Mouse (Mus musculus): ENCODE measurements at regions not wholly inside any gene's neighbourhood (a gene's known extent, or its start where the extent isn't known, plus 50 kb on each side); places are given as distances from the start of the nearest gene placed in this dataset.
A peak's percentile ranks its signal among the peaks of the same experiment; 100 is the strongest.
"Not testable (repeated sequence)": the region's sequence is repeated elsewhere in the genome, so short reads cannot be mapped to it uniquely, and the experiment has no call there.

DNA sequence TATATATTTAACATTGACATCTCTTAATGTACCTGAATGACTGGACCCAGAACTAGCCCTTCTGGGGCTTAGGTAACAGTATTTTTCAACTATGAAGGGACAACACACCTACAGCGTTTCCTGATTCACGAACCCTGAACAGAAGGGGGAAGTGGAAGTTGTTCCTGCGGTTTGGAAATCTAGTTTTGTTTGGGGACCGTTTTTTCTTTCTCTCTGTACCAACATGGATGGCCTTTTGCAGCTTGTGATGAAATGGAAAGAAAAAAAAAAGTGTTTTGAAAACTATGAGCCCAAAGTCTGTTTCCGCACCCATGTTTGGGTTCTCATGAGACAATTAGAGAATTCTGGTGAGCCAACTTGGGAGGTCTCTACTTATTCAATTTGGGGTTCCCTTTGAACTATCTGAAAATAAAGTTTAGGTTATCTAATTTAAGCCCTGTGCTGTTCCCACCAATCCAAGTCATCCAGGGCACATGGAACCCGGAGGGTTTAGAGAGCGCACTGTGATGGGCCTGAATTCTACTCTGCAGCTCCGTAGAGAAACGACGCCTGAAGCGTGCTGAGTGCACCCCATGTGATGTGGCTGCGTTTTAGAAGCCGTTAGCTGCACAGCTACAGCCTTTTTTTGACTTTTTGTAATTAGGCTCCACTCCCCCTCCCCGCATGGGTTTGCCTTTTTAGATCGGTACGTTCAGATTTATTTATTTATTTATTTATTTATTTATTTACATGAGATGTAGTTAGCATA lies 137.0 kb upstream of the Rapgef5 start:
- no peak for DNase-seq

DNA sequence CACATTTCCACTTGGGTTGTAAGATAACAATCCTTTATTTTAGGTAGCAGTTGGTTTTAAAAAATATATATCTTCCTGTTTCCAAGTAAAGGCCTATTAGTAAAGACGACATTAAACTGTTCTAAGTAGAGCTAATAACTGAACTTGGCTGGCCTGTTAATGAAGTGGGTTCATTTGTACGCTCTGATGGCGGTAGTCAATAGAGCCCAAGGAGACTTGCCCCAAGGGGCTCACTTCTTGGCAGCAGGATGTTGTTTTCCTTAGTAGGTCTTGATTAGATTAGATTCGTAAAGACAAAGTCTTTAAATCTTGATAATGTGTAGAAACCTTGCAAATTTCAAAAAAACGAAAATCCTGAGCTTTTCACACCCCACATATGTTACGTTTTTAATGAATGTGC lies 135.4 kb upstream of the Rapgef5 start:
- DNase-seq, result no peak

DNA sequence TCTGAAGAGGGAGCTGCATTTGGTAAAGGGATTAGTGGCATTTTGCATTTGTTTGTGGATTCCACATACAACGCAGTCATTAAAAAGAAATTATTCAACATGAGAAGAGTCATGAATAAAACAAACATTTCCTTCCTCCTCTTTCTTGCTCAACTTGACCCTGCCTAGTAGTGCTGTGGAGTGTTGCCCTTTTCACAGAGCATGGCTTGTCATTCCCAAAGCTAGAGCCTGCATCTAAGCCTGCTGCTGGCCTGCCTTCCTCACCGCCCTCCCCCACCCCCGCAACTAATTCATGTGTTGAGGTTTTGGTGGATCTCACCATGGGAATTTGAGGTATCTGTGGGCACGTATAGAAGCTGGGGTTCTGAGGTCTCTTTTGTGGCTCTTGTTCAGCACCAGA lies 133.6 kb upstream of the Rapgef5 start:
- not testable (repeated sequence) for DNase-seq

DNA sequence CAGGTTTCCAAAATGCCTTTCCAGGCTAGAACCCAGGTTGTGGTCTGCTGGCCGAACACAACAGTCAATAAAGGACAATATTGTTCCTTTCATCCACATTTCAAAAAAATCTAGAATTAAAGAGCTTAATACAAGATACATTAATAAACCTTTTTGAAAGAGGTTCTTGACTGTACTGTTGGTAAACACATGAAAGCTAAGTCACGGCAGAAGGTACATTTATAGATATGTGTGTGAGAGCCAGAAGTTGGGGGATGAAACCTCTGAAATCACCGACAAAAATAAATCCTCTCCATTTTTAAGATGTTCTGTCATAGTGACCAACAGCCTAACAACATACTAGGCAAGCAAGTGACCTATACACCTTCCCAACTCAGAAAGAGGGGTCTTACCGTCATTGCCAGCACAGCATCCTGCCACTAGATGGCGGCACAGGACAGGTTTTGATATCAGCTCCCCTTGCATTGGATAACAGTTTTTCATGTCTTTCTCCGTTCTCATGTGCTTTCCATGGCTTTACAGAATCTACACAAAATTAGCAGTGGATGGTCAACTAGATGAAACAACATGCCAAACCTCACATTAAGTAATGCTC lies 131.1 kb upstream of the Rapgef5 start:
- DNase-seq, result peak; percentile 92

DNA sequence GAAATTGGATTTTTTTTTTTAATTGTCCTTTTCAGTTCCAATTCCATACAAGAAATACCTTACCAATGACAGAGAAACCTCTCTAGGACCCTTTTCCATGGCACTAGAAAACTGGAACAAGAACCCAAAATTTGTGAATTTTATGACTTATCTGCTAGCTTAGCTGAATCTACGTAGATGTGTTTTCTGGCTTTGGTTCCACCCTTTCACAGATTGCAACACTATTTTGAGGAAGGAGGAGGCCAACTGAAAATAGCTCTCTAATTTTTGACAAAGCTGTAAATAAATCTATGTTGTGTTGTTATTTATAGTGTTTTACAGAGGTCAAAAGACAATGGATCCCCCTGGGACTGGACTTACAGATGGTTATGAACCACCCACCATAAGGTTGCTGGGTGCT lies 130.6 kb upstream of the Rapgef5 start:
- DNase-seq, result no peak

DNA sequence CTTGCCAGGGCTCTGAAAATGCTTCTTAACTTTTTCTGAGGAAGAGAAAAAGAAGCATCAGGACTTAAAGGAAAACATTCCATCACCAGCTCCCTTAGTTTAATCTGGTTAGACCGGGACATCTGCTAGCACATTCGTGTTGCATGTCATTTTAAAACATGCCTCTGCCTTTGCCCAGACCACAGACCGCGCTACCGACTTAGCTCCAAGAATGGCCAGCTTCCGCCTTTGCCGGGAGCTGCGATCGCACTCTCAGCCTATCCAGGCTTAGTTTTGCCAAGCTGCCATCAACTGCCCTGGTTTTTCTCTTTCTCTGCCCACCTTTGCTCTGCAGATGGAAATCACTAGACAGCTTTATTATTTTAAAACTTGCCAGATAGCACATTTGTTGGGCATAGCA lies 129.3 kb upstream of the Rapgef5 start:
- no peak for DNase-seq

DNA sequence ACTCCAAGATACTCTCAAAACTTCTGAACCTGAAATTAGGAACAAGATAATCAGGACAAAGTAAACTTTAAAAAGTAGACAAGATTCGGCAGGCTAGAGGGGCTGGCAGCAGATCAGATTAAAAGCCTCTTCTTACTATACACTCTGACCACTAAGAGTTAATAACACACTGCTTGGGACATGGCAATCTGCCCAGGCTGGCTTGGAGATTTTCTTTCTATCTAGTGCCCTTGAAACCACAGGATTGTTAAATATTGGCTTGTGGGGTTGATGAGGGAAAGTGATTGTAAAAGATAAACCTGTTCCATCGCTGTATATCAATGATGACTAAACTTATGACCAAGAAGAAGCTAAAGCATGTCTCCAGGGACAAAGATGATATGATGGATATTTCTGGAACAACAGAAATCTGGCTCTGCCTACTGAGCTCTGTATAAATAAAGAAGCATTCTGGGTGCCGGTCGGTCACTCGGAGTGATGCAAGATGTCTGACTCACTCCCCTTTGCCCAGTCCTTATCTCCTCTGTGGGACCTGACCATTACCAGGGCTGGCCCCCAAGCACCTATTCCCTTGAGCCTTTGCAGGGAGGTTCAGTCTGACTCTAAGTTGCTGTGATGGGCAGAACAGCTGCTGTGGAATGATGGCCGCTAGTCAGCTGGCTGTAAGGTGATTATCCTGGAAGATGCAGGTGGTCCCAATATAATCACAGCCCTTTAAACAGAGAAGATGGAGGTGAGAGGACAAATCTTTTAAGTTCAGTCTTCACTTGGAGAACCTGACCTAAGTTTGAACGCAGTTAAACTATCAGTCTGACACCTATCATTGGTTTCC lies 126.5 kb upstream of the Rapgef5 start:
- DNase-seq, result peak; percentile 53

DNA sequence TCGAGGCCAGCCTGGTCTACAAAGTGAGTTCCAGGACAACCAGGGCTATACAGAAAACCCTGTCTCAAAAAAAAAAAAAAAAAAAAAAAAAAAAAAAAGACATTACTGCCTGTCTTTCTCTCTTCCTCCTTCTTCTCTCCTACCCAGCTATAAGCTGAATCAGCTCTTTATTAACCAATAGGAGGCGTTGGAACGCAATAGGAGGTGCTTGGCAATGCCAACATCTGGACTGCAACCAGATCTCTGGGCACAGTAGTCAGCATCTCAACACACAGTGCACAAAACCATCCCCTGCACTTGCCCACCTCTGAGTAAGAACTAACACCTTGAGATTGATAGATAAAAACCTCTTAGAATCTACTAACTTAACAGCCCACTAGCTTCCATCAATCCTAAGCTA lies 118.8 kb upstream of the Rapgef5 start:
- DNase-seq, result no peak

DNA sequence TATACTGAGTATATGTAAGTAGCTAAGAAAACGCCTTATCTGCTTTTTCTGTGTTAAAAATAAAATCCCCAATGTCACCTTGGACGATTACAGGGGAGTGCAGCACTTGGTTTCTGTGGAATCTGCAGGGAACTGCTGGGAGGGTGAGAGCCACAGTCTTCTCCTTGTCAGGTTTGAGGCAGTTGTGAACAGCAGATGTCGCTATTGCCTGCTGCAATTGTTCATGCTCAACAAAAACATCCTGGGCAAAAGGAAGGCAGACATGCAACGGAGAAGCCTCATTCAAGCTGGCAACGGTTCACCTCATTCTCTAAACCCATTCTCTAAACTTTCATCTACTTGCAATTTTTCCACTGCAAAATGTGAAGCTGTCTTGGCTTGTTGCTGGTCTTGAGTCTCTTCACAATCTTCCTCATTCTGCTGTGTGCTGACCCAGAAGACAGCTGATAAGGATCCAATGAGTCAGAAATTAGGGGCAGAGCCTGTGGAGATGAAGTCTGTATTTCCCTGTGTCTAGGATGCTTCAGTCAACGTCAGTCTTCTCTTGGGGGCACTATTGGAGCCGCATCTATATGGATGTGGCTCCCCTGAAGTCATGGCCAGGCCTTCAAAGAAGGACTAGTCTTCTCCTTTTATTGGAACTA lies 112.6 kb upstream of the Rapgef5 start:
- DNase-seq, result peak; percentile 90

DNA sequence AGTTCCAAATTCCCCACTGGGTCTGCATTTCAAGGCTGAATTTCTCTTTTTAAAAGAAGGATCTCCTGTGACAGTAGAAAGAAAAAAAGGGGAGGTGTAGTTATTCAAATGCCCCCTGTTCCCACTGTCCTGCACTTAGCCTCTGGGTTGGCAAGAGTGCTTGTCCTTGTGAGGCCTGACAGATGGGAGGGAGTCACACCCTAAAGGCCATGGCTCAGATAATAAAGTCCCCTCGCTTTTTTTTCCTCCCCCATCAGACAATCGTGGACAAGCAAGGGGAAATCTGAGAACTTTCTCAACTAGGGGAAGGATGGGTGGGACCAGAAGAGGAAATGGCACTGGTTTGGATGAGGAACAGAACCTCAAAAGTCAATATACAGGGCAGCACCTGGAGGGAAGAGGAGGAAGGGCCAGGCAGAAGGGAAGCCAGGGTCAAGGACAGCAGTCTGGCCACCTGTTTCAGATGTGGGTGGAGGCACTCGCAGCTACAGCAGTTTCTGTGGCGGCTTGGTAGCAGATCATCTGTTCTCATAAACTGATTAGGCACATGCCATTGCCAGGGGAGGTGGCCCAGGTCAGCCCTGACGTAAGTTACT lies 112.0 kb upstream of the Rapgef5 start:
- no peak for DNase-seq

DNA sequence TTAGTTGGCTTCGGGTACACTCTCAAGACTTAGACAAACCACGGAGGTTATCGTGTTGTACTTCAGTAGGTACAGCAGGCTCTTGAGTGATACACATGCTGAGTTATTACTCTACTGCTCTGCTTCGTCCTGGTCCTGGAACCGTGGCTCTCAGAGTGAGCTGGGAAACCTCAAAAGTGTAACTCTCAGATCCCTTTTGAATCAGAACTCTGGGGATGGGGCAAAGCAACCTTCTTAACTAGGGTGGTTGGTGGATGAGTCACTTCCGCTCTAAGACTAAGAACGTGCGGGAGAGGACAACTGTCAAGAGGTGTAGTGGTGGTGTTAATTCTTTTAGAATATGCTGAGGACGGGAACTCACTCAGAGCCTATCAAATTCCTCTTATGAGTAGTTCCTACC lies 109.4 kb upstream of the Rapgef5 start:
- DNase-seq, result no peak

DNA sequence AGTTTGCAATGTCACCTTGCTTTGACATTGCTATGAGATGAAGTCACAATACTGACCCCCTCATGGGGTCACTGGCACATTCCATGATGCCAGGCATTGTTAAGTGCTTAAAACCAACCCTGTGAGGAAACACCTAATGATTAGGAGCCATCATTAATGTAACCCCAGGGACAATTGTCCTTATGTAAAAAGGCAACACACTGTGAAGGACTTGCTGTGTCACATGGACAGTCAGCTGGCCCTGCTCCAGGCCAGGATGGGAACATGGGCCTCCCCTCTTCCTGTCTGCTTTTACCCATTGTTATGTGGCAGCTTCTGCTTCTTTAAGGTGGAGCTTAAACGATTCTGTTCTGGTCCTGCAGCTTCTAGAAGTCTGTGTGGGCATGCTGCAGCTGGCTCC lies 105.7 kb upstream of the Rapgef5 start:
- DNase-seq, result peak; percentile 55

DNA sequence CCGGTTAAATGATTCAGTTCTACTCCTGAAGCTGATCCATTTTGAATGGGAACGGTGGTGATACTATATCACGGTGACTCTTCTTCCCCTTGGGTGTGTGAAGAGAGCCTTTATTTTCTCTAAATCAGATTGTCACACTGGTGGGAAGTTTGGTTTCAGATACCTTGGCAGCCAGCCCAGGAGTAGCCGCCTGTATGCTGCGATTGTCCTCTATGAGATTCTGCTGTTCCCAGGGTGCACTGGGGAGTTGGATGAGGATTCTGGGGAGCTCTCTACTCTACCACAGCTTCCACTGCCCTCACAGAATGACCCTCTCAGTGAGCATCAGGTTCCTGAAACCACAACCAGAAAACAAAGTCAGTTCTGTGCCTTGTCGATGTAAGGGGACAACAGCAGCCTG lies 104.0 kb upstream of the Rapgef5 start:
- DNase-seq, result peak; percentile 77

DNA sequence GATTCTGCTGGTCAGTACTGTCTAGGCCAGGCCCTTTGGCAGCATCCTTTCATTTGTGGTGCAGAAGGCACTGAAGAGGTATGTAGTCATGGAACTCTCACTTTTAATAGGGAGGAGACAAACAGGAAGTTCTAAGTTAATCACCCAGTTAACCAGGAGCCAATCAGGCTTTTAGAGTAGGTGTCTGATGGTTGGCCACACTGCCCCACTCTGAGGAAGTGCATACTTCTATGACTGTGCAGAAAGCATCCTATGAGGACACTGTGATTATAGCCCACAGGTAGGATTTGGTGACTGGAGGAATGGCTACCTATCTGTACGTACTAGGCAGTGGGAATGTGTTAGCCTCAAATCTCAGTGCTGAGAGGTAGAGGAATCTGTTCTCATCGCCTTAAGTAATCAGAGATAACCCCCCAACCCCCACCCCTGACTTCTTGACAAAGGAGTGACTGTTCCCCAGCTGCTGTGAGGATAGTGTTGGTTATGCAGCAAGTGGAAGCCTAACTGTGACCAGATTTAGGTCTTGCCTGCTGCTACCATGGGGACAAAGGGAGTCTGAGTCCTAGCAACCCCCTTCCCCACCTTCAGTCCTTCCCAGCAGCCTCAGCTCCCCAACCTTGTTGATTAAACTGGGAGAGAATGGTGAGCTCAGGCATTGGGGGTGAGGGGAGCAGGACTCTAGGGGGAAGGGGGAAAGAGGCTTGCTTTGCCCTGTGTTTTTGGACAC lies 103.3 kb upstream of the Rapgef5 start:
- no peak for DNase-seq

DNA sequence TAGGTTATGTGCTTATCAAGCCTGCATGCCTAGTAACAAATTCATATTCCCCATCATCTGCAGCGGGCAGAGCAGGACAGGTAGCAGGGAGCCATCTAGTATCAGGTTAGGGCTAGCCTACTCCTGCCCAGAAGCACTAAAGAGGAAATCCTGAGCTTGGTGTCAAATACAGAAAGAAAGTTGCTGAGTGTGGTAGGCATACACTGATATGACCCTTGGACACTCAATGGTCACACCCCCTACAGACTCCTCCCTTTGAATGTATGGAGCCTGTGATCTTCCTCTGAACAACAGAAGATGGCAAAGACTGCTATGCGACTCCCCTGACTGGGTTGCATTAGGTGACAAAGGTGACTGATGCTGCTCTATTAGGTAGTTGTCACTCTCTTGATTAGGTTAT lies 102.3 kb upstream of the Rapgef5 start:
- DNase-seq, result no peak

DNA sequence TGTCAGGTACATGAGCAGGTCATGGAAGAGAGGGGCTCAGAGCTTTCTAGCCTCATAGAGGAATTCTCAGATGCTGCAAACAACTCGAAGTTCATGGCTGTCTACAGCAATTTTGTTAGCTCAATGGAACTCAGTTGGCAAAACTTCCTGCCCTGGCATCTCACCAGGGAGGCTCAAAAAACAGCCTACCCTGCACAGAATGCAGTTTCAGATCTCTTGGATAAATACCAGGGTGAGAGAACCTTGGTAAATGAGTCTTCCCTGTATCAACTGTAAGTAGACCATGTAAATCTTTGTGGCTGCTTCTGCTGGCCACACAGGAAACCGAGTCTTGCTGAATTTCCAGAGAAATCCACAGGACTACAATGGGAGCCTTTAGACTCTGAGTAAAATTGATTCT lies 101.1 kb upstream of the Rapgef5 start:
- no peak for DNase-seq

DNA sequence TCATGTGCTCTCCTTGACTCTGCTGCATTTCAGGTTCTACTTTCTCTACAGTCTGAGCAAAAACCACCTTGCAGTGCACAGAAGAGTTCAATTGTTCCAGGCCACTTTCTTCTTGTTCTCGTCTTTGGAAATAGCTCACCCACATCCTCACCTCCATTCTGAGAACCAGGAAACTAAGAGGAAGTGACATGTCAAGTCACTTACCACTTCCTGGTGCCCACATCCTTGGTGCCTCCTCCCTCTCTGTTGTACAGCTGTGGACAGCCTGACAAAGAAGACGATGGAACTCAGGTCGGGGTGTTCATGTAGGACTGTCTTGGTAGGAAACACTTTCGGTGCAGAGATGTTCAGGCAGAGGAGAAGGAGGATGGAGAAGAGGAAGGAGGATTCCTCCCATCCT lies 98.3 kb upstream of the Rapgef5 start:
- no peak for DNase-seq

DNA sequence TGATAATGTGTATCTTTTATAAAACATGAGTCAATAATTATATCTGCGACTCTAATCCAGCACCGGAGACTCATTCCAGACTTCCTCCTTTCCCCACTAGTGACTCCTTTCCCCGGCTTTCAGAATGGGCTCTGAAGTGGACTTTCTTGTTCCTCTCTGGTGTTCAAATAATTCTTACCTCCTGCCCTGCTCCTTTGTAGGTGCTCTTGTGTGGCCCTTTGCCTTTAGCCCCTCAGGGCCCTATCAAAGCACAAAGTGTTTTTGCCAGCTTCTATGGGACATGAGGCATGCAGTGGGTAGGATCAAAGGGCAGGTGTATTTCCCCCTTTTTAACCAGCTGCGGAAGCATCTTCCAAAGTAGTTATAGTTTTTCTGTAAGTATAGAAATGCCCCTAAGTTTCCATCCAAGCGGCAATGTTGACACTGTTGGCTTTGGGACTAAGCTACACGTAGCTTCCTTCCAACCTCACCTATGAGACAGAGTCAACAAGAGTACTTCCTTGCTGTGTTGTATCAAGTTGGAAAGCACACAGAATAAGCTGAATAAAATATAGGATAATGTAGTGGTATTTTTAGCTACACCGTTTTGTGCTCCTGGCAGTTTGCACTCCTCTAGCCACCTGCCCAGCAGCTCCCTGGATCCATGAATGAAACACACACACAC lies 93.8 kb upstream of the Rapgef5 start:
- DNase-seq, result no peak

DNA sequence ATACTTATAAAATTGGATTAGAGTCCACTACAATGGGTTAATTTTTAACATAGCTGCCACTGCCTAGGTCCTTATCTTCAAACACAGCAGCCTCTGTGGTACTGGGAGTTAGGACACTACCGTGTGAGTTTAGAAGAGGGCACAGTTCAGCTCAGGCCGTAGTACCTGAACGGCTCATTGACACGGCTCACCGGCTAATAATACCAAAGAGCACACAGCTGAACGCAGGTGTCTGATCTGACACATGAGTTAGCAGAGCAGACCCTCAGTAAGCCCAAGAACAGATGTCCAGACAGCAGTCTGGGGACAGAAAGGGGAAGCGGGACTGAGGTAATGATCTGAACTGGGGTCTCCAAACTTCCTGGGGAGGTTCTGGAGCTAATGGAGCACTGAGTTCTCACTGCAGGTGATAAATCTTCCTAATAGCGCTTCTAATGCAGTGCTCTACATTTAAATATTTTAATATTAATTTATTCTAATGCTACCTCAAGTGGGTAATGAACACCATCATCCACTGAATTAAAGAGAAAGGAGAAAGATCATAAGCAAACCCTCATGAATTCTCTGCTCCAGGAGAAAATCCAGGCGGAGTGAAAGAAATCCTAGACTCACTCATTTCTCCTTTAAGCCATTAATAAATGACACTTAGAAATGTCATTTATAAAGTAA lies 90.8 kb upstream of the Rapgef5 start:
- no peak for DNase-seq

DNA sequence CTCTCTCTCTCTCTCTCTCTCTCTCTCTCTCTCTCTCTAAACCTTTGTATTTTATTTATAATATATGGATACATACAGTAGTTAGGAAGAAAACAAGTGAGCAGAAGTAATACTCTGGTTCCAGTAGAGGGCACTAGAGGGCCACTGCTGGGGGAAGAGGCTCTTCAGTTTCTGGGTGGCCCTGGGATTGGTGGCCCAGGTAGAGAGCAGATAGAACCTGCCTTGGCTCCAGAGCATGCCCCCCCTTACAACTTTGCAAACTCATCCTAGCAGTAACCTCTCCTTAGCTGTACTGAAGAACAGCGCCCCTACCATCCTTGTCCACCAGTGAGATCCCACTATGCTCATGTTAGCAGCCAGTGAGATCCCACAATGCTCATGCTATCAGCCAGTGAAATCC lies 88.8 kb upstream of the Rapgef5 start:
- peak; percentile 68 for DNase-seq

DNA sequence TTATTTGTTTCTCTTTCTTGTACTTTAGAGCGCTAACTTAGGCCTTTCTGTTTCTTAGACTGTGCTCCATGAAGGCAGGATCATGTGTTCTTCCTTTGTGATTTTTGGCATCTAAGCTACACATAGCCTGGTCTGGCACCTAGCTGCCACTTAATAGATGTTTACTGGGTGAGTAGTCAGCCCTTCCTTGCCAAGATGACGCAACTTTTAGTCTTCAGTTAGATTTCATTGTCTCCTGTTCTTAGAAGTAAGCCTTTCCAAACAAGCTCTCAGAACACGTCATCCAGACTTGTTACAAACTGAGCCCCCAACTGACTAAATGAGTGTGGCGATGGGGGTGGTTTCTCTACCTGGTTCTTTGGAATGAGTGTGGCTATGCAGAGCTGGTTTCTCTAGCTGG lies 85.4 kb upstream of the Rapgef5 start:
- peak; percentile 81 for DNase-seq

All from lung, postnatal 36 days (tissue).